Mouse (Mus musculus) embryo, embryonic 10 days (tissue): ENCODE measurements around the gene Cactin.
A peak's percentile ranks its signal among the peaks of the same experiment; 100 is the strongest.

ENCODE experiments used
- DNase-seq: peaks from one replicate; pipeline ENCODE4 v3.0.0-alpha.2; 2015; ENCODE audit warnings: low spot score

Gene Cactin

DNA sequence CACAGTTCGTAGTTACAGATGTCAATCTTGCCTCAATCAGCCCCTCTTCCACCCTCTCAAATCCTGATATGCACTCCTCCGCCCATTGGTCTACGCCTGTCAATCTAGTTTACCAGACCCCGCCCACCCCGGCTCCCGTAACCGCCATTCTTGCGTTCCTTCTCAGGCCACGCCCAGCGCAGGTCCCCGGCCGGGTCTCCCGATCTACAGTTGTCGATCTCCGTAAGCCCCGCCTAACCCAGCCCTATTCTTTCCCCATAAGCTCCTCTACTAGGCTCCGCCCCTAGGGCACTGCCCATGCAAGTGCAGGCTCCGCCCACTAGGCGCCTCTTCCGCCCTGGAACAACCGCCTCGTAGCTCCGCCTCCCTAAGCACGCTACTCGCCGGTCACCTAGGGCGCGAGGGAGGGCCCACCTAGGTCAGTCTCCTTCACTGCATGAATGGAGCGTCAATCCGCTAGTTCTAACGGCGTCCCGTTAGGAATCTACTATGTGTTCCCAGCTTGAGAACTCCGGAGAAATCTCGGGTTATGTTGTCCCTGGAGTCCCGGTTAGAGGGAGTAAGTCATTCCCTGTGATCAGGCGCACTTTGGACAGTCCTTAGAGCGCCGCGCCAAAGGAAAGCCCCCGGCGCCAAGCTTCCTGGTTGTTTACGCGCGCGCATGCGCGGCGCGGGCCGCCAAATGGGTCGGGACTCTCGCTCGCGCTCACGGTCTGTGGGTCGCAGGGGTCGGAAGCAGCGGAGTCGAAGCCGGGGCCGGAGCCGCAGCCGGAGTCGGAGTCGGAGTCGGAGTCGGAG, at the start of gene Cactin:
Gene Cactin, plus strand, starts transcription at position 554 of the 798 bp plus-strand sequence.
- DNase-seq = peak; percentile 100

DNA sequence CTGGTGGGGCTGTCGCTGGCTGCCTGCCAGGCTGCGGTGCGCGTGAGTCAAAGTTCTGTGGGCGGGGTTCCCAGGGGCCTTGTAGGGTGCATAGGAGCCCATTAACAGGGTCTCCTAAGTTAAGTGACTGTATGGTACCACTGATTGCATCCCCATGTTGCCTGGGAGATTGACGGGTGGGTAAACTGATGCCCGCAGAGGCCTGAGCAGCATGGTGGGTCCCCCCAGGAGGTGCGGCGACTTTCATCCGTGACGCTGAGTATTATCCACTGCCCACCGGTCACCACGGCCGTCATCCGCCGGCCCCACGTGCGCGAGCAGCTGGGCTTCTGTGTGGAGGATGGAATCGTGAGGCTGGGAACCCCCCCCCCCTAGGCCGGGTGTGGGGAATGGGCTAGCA, 48.5 kb upstream of the Cactin start:
- no peak for DNase-seq

DNA sequence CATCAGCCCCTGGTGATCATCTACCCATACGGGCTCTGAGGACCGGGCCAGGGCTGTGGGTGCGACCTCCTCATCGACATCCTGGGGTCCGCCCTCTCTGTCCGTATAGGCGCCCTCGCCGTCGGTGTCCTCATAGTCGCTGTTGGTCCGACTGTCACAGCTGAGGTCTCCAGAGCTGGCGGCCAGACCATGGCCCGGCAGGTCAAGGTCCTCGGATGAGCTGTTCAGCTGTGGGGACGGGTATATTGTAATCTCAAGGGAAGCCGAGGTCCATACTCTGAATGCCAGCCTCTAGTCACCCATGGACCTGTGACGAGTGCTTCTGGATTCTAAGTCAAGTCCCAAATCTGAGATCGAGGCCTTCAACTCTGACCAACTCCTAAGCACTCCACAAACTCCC, 47.1 kb upstream of the Cactin start:
- no peak for DNase-seq

DNA sequence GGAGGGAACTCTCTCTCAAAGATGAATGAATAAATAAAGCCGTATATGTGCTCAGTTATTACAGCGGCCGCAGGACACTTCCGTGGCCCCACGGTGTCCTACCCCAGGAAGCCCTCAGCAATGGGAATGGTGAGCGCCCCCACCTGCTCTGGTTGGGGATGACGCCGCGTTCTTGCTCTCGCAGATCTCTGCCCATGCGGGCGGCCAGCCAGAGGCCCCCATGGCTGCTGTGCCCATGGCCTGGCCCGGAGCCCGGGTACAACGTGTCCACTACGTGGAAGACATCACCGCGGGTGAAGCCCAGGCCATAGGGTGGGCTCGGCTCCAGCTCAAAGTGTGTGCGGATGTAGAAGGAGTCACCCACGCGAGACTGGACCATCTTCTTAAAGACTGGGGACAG, 43.2 kb upstream of the Cactin start:
- DNase-seq = no peak

DNA sequence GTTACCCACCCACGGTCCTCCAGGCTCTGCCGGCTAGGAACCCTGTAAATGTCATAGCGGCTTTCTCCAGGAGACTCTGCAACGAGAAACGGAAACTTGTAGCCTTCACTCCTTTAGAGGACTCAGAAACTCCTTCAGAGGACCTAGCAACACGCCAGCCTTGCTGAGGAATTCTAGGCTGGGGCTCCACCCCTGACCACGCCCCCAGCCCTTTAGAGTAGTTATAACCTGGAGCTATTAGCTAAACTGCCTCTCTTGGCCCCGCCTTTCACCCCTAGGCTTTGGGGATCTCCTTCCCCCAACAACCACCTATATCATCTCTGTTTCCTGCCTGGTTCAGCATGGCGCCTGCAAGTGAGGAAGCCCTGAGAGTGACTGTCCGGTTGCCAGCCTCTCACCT, 41.4 kb upstream of the Cactin start:
- no peak for DNase-seq

DNA sequence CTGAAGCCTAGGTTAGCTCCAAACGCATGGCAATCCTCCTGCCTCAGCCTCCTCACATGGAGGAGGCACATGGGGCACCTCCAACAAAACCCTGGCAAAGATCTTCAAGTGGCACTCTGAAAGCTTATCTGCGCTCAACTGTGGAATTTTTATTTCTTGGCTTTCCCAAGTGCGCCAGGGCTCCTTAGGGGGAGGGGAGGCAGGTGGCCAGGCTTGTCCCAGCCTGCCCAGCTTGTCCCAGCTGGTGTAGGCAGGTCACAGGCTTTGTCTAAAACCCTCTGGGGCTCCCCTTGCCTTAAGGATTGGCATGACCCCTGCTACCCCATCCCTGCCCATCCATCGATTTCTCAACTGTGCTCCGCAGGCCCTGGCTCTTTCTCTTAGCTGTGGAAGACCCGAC, 36.7 kb upstream of the Cactin start:
- DNase-seq = no peak

DNA sequence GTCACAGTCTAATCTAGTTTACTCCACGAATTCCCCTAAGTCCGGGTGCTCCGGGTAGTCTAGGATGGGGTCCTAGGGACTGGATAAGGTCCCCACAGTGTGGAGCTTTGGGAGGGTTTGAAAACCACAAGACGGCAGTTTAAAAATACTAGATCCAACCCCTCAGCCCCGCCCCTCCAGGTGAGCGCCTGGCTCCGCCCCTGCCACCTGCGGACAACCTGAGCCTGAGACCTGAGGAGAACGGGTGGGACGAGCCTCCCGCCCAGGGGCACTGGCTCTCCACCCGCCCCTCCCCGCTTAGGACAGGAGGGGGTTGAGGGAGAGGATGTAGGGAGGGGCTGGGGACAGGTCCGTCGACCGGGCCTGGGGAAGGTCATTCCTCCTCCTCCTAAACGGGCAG, 36.2 kb upstream of the Cactin start:
- DNase-seq = no peak

DNA sequence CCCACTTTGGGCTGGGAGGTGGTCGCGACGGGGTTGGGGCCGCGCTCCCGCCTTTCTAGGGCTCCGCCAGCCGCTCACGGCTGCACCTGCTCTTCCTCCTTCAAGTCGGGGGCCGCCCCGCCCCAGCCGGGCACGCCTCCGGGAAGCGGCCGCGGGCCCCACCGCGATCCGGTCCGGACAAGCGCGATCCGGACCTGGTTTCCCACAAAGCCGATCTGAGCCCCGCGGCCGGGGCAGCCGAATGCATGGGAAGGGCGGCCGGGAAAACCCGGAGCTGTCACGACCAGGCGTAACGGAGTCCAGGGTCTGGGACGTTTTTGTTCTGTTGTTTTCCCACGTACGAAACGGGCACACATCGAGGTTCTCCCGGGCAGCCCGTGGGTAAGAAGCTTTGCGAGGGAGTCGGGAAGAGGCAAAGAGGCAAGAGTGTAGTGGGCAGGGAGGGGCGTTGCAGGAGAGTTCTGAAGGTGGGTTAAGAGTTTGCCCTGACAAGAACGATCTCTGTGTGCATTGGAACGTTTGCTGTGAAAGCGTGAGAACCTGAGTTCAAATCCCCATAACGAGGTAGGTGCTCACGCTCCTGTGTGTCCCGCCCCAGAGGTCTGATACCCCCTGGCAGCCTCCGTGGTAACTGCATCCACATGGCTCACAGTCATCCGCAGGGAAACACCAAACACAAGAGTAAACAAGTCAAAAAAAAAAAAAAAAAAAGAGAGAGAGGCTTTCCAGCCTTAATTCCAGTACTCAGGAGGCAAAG, 35.0 kb upstream of the Cactin start:
- peak; percentile 91 for DNase-seq

DNA sequence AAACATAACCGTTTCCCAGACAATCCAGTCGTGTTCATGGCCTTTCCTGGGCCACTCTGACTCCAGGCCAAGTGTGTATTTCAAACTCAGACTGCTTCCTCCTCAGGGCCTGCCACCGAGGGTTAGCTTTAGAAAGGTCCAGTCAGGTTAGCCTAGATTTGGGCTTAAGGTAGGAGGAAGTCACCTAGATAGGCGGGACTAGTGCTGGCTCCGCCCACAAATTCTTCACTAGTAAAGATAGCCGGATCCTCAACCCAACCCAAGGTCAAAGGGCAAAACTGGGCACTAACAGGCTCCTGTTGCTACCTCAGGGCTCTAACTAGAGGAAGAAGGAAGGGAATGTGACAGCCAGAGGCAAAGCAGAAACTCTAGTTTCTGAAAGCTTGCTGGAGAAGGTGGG, 34.3 kb upstream of the Cactin start:
- peak; percentile 44 for DNase-seq

DNA sequence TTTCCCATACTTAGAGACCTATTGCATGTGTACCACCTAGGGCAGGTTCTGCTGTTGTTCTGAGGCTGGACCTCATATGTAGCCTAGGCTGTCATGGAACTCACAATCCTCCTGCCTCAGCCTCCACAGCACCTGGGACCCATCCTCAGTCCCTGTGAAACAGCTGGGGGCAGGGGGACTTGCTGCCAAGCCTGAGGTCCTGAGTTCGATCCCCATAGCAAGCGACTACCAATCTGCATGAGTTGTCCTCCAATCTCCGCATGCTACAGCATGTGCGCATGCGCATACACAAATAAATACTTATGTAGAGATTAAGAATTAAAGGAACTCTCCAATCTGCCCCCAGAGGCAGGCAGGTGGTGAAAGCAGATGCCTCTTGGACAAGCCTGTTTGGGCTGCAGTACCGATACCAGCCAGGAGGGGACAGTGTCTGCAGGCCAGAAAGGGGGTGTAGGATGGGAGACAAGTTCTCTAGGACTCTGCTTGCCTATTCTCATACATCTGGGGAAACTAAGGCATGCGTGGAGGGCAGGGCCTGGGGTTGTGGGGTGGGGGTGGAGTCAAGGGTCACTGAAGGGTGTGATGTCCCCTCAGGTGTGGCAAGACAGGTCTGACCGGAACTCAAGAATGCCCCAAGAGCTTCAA, 33.3 kb upstream of the Cactin start:
- DNase-seq = peak; percentile 41

DNA sequence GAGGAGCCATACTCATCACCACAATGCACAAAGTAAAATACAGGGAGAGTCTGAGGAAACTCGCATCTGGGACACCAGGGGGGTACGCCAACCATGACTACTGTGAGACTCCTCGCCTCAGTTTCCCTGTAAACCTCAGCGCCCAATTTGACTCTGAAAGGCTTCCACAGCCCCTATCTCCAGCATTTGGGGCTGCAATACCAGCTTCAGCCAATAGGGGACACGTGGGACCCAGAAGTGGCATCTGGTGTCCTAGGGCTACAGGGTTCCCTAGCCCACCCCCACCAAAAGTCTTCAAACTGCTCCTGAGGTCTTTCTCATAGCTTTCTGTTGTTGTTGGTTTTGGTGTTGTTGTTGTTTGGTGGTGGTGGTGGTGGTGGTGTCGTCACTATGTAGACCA, 32.3 kb upstream of the Cactin start:
- peak; percentile 56 for DNase-seq

DNA sequence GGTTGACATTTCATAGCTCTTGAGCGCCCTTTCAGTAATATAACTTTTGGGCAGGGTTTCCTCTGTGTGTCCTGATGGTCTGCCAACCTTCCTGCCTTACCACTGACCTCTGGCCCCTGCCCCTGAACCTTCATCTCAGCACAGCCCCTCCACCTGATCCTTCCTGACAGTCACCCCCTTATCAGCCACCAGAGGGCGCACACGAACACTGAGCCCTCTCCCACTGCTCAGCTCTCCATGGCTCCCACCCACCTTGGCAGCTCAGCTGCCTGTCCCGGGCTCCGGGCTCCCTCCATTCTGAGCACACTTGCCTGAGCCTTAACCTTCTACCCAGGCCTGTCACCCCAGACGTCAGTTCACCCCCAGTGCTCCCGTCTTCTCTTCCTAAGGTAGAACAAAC, 31.6 kb upstream of the Cactin start:
- peak; percentile 90 for DNase-seq

DNA sequence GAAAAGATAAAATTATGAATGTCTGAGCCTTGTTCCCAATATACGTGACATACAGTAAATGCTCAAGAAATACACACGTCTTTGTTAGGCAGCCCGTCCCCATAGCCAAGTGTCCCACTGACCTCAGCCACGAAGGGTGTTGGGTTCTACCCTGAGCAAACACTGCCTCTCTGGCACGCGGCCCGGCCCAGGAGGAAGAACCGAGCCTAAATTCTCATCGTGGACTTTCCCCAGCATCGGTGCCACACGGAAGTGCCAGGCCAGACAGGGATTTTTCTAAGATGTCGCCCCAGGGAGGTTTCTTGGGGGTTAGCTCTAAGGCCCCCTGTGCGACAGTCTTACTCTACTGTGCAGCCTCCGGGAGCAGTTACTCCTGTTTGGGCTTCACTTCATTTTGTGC, 31.1 kb upstream of the Cactin start:
- DNase-seq = no peak

DNA sequence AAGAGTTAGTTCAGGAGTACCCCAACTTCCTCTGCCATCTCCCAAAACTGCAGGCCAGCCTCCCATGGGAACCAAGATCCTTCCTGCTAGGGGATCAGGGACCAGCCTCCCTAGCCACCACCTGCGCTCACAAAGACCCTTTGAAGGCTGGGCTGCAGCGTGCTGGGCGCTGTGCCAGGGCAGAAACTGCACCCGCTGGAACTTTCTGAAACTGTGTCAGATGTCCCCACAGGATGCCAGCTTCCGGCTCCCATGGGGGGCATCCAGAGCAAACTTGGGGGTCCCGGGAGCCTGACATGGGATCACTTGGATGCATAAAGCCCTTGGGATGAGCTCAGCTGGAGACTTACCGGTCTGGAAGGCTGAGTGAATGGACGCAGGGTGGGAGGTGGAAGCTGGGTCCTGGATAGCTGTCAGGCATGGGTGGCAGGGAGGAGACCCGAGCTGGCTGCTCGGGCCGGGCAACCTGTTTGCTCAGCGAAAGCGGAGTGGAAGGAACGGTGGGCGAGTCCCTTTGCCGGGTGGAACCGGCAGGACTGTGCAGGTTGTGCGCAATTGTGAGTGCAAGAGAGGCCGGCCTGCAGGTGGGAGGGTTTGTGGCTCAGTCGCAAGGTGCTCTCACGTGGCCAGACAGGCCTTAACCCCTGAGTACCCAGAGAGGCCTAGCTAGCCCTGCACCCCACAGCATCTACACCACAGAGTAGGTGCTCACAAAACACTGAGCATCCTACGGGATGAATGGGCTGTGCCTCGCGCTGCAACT, 30.0 kb upstream of the Cactin start:
- DNase-seq = no peak

DNA sequence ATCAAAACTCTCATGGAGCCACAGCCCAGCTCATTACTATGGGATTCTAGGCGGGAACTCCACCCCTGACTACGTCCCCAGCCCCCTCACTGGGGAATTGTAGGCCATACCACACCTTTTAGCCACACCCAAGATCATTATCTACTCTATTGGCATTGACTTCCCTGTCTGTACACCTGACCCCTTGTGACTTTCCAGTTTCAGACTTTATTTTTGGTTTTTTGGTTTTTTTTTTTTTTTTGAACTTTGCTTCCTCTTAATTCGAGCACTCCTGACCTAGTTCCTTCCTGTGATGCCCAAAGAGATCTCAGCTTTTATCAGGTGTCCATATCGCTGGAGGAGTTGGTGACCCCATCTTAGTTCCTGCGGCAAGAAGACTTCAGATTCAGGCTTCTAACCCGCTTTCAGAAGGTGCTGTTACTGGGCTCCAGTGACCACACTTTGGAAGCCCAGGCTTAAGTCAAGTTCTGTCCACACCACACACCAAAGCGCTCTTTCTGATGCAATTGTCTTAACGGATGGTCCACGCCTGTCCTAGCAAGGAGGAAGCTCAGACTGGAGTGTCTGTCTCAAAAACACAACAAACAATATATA, 29.3 kb upstream of the Cactin start, which contains the start of gene Tjp3:
Gene Tjp3, minus strand, starts transcription at position 71 of the 594 bp plus-strand sequence.
- no peak for DNase-seq

DNA sequence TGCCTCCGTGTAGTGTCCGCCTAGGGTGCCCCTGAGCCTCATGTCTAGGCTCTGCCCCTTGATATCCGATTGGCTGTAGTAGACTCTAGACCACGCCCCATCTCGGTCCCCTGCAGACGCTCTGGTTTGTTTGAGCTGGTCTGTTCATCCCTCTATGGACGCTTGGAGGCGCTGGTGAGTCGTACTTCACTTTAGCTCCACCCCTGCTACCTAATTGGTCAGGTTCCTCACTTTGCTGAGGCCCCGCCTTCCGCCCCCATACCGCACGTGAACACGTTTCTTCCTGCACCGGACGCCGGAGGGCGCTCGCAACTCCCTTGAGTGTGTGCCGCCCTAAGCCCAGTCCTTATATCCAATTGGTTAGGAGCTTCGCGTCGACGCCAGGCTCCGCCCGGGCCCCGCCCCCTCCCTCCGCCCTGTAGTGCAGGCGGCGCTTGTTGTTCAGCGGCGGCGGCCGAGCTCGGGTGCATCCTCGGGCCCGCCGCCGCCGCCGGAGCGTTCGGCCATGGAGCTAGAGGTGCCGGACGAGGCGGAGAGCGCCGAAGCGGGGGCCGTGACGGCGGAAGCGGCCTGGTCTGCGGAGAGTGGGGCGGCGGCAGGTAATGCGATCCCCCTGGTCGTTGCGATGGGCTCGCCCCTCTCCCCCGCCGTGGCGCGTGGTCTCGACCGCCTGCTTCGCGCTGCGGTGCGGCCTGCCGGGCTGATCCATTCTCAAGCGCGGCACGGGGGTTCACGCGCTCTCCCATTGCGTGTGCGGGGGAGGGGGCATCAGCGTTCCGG, 28.2 kb upstream of the Cactin start, which contains the start of gene Pip5k1c:
Gene Pip5k1c, plus strand, starts transcription at position 410 of the 780 bp plus-strand sequence.
- peak; percentile 100 for DNase-seq

DNA sequence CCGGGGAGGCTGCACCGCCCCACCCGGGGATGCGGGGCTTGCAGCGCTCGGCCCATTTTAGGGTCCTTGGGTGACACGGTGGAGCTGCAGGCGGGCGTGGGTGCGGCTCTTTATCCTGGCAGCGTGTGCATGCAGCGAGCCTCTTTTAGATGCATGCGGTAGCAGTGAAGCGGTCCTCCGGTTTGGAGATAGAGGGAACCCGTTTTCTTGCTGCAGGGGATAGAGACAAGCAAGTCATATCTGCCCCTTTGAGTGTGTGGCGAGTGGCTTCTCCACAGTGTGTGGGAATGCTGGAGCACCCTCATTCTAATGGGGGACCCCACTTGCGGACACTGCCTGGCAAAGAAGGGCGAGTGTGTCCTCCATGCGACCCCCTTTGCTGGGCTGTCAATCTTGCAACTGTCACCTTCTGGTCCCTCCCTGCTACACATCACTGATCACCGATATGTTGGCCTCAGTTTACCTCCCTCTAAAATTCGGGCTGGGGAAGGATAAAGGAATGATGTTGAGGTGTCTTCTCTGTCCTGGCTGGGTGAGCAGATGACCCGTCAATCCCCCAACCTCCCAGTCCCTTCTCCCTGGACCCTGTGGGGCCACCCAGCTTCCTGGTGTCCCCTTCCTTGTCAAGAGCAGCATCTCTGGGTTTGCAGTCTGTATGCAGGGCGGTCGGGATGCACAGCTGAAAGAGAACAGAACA, 27.4 kb upstream of the Cactin start:
- no peak for DNase-seq

DNA sequence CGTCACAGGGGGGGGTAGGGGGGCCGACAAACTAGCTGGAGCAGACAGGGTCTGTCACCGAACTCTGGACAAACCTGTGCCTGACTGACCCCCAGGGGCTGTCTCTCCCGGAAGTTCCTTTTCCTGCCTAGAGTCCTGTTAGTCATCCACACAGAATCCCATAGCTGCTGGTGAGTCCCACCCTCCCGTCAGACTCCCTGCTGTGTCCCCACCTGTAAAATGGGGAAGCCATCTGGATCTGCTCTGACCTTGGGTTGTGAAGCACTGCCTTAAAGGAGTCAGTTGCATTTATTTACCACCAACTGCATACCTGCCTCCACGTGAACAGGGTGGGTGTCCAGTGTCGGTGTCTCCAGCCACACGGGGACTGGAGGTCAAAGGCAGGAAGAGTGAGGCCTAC, 26.5 kb upstream of the Cactin start:
- no peak for DNase-seq

DNA sequence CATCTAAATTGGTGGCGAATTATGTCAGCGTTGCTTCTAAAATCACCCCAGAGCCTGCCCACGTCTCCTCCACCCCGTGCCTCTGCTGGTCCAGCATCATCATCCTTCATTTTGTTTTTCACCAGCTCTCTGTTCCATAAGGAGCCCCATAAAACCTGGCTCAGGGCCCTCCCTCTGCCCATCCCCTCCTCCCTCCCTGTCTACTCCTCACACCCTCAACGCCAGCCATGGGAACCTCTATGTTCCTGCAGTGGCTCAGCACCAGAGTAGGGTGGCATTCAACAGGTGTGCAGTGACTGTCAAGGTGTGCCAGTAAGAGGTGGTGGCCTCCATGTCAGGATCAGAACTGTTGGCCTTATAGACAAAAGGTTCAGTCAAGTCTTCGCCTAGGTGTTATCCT, 25.7 kb upstream of the Cactin start:
- DNase-seq = no peak

DNA sequence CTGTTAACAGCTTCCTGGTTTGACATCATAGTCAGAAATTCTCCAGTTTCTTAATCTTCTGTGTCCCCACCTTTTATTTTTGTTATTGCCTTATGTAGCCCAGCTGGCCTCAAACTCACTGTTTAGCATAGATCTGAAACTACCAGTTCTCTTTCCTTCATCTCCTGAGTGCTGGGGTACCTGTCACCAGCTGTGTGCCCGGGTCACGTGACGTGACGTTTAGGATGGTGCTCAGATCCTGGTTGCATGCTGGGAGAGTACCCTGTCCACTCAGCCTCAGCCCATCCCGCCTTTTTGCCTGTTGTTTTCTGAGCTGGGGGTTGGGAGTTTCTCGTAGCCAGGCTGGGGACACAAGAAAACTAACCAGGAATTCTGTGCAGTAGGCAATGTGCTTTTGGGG, 23.7 kb upstream of the Cactin start:
- DNase-seq = no peak
